Mouse (Mus musculus) neural tube, embryonic 15.5 days (tissue): Measurements from ENCODE around the gene Pyy. TPM values are rescaled to one million over a fixed set of nuclear protein-coding genes. Genes with fewer than 3 reads are reported as not detected.
A peak's percentile ranks its signal among the peaks of the same experiment; 100 is the strongest.

Source experiments
- ATAC-seq: fragments of 200-750 bp; cut with Nextera tagmentation; 2 replicates; pipeline ENCODE4 v1.8.0; 2017; ENCODE audit warnings: mild to moderate bottlenecking, moderate TSS enrichment, moderate library complexity; ENCODE audit not compliant: low FRiP score
- H3K27ac ChIP-seq: fragments of 300-500 bp; sonication (generic); replicated peaks from 2 replicates; pipeline ENCODE4 v1.5.1; 2015; ENCODE audit warnings: mild to moderate bottlenecking, inconsistent platforms
- H3K27me3 ChIP-seq: fragments of 300-500 bp; sonication (generic); replicated peaks from 2 replicates; pipeline ENCODE4 v1.6.1; 2015; ENCODE audit warnings: inconsistent platforms
- H3K36me3 ChIP-seq: fragments of 300-500 bp; sonication (generic); 2 replicates; pipeline ENCODE4 v1.6.1; 2015; ENCODE audit warnings: inconsistent platforms
- H3K4me1 ChIP-seq: fragments of 300-500 bp; sonication (generic); 2 replicates; pipeline ENCODE4 v1.6.1; 2015; ENCODE audit warnings: inconsistent platforms
- H3K4me2 ChIP-seq: fragments of 300-500 bp; sonication (generic); 2 replicates; pipeline ENCODE4 v1.6.1; 2015; ENCODE audit warnings: inconsistent platforms, mild to moderate bottlenecking, moderate library complexity
- H3K4me3 ChIP-seq: fragments of 300-500 bp; sonication (generic); replicated peaks from 2 replicates; pipeline ENCODE4 v1.5.1; 2015; ENCODE audit warnings: mild to moderate bottlenecking, inconsistent platforms
- H3K9ac ChIP-seq: fragments of 300-500 bp; sonication (generic); replicated peaks from 2 replicates; pipeline ENCODE4 v1.6.1; 2015; ENCODE audit warnings: mild to moderate bottlenecking, inconsistent platforms
- H3K9me3 ChIP-seq: fragments of 300-500 bp; sonication (generic); replicated peaks from 2 replicates; pipeline ENCODE4 v1.6.1; 2016; ENCODE audit warnings: inconsistent platforms
- WGBS: fragments of 180-500 bp; shearing (Covaris S2); methylation state at CpG from one replicate; pipeline ENCODE4 v1.1.7; 2015; ENCODE audit warnings: mixed read lengths; 5-methylcytosine and 5-hydroxymethylcytosine counted together
- polyA plus RNA-seq: library from polyadenylated mRNA; unstranded; fragments of >200 nt; fragmentation: Nextera tagmentation; extraction: Ambion mirVana; gene quantifications from 2 replicates; pipeline ENCODE4 v1.2.1, GENCODE M21; 2015

Gene Pyy
- polyA plus RNA-seq, 1 experiment from 2014 or later, result 7.8 TPM

DNA sequence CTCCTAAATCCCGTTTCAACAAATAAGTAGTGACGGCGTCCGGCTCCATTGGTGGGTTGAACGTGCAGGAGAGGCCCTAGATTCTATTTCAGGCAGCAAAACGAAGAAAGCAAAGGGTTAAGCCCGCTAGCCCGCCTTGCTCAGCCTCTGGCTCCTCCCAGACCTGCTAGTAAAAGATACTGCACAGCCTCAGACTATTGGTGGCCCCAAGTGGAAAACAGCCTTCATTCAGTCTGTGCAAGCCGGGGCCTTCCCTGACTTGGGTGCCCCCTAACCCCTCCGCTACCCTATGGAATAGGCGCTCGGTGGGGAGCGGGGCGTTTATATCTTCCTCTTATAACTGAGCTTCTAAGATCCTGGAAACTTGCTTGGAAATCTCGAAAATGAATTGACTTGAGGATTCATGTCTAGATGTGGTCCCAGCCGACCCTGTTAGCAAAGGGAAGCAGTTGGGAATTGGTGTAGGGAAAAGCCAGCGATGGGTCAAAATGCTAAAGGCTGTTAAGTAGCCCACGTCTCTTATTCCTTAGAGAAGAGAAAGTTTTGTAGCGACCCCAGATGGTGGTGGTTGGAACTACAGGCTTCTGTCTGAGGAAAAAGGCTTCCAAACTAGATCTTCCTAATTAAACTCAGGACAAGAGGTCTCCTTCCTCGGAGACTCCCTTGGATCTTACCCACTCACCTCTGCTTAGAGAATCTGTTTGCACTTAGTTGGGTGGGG is 18.4 kb downstream of the Pyy start:
- peak overlapping the region; percentile 80 for H3K4me3 ChIP-seq
- H3K4me2 ChIP-seq, result peak overlapping the region; percentile 85
- H3K4me1 ChIP-seq, result peaks cover 26% of the 10 kb centered on the region
- H3K36me3 ChIP-seq, result peaks cover 7% of the 10 kb centered on the region; the same call in 1 of the 2 replicates
- H3K9me3 ChIP-seq, result no peaks in the 10 kb centered on the region
- under 1% methylated on average over 20 of the region's 20 CpGs for WGBS
- ATAC-seq, result peak; percentile 54
- peak overlapping the region; percentile 82 for H3K9ac ChIP-seq
- peak overlapping the region; percentile 97 for H3K27ac ChIP-seq
- no peaks in the 10 kb centered on the region for H3K27me3 ChIP-seq

DNA sequence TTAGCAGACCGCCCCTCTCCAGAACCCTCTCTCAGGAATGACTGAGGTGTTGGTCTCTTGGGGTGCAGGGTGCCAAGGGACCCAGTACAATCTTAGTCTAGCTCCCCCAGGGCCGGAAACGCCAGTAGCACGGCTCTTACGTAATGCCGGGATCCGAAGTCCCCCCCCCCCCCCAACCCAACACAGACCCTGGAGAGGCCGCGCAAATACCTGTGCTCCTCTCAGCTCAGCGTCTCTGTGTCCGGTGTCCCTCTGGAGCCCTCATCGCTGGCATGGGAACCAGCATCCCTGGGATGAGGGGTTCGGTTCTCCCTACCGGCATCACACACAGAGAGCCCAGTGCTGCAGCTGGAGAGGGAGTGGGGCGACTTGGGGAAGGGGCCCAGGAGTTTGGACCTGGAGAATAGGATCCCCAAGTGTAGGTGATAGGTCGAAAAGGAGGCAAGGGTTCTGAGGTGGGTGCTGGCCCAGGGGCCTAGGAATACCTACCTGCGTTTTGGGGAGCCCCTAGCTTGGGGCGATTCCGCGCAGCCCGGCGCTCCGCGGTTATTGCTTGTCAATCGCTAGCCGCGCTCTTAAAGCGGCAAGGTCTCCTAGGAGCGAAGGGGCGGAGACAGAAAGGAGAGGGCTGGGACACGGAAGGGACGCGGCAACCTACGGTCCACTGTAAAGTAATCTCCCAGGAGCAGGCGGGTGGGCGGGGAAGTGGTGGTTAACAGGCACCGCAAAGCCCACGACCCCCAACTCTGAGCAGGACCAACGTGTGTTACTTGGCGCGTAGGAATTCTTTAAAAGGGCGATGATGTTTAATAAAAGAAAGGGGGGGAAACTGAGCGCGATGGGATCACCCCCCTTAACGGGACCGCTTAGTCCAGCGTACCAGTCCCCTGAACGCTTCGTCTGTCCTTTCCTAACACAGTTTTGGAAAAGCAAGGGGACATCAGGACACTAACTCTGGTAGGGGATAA is 19.4 kb downstream of the Pyy start, which contains the start of gene Mpp2:
Gene Mpp2 (minus strand): TSS at position 585 of the 968 bp plus-strand sequence.
- Histone ChIP-seq H3K4me3 (peak within 1 kb of the TSS; percentile 80), H3K9me3 (no peaks in the 10 kb centered on the region), H3K36me3 (peaks cover 7% of the 10 kb centered on the region; the same call in 1 of the 2 replicates), H3K27me3 (no peaks in the 10 kb centered on the region), H3K4me2 (peak within 1 kb of the TSS; percentile 85), H3K4me1 (peaks cover 32% of the 10 kb centered on the region), H3K27ac (peak within 1 kb of the TSS; percentile 97), H3K9ac (peak within 1 kb of the TSS; percentile 82)
- under 1% methylated on average over 49 of the region's 49 CpGs for WGBS
- peak; percentile 62 for ATAC-seq

DNA sequence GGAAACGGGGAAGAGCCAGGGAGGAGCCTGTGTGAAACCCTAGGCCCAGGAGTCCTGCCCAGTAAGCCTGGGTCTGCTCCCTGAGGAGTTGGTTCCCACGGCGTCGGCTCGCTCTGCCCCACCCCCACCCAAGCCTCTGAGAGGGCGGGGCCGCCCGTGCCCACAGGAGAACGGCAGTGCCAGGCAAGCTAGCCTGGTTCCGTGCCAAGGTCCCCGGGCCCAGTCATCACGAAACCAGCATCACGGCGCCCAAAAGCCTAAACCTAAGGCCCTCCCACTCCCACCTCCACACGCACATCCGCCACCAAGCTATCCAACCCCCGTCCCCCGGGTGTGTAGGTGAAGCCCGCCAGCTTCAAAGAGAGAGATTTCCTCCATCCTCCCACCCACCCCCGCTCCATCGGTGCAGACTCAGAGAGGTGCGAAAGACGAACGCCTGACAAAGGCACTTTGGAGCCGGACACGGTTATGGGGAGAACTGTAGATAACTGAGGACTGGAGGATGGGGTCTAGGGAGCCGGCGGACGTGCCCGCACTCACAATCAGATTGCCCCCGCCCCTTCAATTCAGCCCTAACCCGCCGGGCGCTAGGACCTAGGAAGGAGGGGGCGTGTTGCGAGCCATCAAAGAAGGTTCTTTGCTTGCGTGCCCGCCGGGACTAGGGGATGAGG is 20.4 kb downstream of the Pyy start:
- H3K4me2 ChIP-seq, result peak overlapping the region; percentile 85

DNA sequence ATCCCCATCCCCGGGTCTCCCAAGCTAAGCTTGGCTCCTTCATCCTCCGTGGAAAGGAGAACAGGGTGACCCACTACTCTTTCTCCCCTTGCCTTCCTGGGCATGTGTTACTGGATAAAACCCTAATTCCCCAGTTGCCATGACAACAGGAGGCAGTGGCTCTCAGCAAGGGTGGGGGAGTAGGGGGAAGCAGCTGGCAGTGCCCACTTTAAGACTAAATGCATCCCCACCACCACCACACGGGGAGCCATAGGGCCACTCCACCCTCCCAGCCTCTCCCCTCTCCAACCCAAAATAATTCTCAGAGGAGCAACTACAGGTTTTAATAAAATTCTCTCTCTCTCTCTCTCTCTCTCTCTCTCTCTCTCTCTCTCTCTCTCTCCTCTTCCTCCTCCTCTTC is 21.3 kb downstream of the Pyy start:
- peaks cover 7% of the 10 kb centered on the region; the same call in 1 of the 2 replicates for H3K36me3 ChIP-seq
- H3K4me1 ChIP-seq, result peaks cover 50% of the 10 kb centered on the region

More for the DNA sequence above, 20.4 kb downstream of the Pyy start:
- WGBS, result under 1% methylated on average over 38 of the region's 39 CpGs
- peak overlapping the region; percentile 80 for H3K4me3 ChIP-seq
- peak overlapping the region; percentile 82 for H3K9ac ChIP-seq
- H3K4me1 ChIP-seq, result peaks cover 41% of the 10 kb centered on the region
- peak; percentile 86 for ATAC-seq
- peaks cover 7% of the 10 kb centered on the region; the same call in 1 of the 2 replicates for H3K36me3 ChIP-seq
- H3K27ac ChIP-seq, result peak overlapping the region; percentile 97
- H3K27me3 ChIP-seq, result no peaks in the 10 kb centered on the region
- no peaks in the 10 kb centered on the region for H3K9me3 ChIP-seq

DNA sequence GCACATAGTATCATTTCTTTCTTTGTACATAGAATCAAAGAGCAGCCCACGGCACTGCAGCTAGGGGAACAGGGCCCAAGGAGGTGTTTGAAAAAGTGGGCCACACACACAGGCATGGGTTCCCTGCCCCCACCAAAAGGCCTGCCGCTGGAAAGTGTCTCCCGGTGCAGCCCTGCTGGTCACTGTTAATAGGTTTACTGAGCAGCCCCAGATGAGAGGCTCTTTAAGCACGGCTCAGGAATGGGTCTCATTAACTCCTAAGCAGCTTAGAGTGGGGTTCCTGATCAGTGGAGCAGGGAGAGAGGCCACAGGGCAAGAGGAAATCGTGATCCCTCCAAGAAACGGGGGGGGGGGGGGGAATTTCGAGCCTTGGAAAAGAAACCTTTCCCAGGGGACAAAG is 23.5 kb downstream of the Pyy start:
- Histone ChIP-seq H3K36me3 (peaks cover 16% of the 10 kb centered on the region), H3K4me1 (peaks cover 46% of the 10 kb centered on the region), H3K27ac (no peak overlapping the region), H3K9ac (no peak overlapping the region), H3K27me3 (no peaks in the 10 kb centered on the region), H3K9me3 (no peaks in the 10 kb centered on the region), H3K4me3 (no peak overlapping the region), H3K4me2 (no peak overlapping the region)
- 64% methylated on average over 7 of the region's 7 CpGs for WGBS
- ATAC-seq, result no peak

More for the DNA sequence above, 21.3 kb downstream of the Pyy start:
- Histone ChIP-seq H3K4me3 (peak overlapping the region; percentile 80), H3K27ac (peak overlapping the region; percentile 97), H3K9me3 (no peaks in the 10 kb centered on the region), H3K27me3 (no peaks in the 10 kb centered on the region), H3K9ac (peak overlapping the region; percentile 82), H3K4me2 (peak overlapping the region; percentile 85)
- ATAC-seq, result no peak
- 3% methylated on average over 3 of the region's 3 CpGs for WGBS

DNA sequence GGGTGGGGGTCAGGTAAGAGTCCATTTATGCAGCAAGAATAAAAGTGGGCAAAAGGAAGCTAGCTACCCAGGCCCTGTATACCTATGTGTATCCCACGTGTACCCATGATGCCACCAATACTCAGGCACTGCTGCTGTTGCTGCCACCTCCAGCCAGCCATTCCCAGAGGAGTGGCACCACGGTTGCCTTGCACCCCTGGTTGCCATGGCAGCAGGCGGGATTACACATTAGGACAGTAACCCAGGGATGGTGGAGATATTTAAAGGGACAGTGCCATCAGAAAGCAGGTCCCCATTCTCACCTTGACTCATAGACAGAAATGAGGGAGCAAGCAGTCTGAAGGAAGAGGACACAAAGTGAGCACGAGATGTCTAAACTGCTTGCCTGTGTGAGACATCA is 24.4 kb downstream of the Pyy start:
- Histone ChIP-seq H3K4me3 (no peak overlapping the region), H3K9ac (no peak overlapping the region), H3K9me3 (no peaks in the 10 kb centered on the region), H3K4me2 (peak overlapping the region; percentile 91; the same call in 1 of the 2 replicates), H3K27me3 (no peaks in the 10 kb centered on the region), H3K36me3 (peaks cover 25% of the 10 kb centered on the region), H3K27ac (0 out of 2 replicates have a peak overlapping the region, but pooled peaks have one; percentile 52), H3K4me1 (peaks cover 42% of the 10 kb centered on the region)
- 35% methylated on average over 4 of the region's 4 CpGs for WGBS
- no peak for ATAC-seq

DNA sequence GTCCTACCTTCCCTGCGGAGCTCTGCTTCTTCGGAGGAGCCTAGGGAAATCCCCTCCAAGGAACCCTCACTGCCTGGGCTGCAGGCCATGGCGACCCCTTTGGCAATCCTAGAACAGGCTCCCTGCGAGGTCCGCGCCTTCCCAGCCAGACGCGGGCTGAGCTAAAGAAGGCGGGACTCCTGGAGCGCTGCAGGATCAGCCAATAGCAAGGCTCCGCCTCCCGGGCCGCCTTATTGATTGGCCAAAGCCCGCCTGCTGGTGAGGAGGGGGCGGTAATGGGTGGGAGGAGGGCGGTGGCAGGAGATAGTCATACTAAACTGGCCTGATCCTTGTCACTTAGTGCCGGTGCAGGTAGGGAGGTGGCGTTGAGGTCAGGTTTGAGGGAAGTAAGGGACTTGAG is 25.3 kb downstream of the Pyy start:
- H3K27me3 ChIP-seq, result no peaks in the 10 kb centered on the region
- H3K4me3 ChIP-seq, result peak overlapping the region; percentile 47
- H3K27ac ChIP-seq, result no peak overlapping the region; the same call in 1 of the 2 replicates
- H3K9me3 ChIP-seq, result no peaks in the 10 kb centered on the region
- peak; percentile 82 for ATAC-seq
- peak overlapping the region; percentile 91 for H3K4me2 ChIP-seq
- H3K4me1 ChIP-seq, result peaks cover 42% of the 10 kb centered on the region
- 0% methylated on average over 18 of the region's 18 CpGs for WGBS
- H3K9ac ChIP-seq, result peak overlapping the region; percentile 64
- peaks cover 32% of the 10 kb centered on the region for H3K36me3 ChIP-seq

DNA sequence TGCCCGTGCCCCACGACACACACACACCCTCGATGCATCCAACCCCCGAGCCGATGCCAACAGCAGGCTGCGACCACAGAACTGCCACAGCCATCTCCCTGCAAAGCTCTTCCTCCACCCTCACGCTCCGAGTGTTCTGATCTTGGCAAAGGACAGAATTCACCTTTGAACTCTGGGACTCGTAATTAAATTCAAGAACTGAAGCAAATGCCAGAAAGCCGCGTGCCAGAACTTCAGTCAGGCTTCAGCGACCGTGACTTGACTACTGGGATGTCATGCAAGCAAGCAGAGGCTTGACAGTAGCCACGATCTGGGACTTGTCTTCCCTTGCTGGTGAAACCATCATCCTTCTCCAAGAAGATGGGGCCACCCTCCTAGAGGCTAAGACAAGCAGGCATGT is 33.9 kb downstream of the Pyy start:
- 77% methylated on average over 14 of the region's 14 CpGs for WGBS
- Histone ChIP-seq H3K4me3 (no peak overlapping the region), H3K36me3 (peaks cover 33% of the 10 kb centered on the region), H3K27me3 (no peaks in the 10 kb centered on the region), H3K4me2 (no peak overlapping the region), H3K4me1 (peaks cover 14% of the 10 kb centered on the region), H3K27ac (no peak overlapping the region), H3K9me3 (no peaks in the 10 kb centered on the region), H3K9ac (no peak overlapping the region)
- ATAC-seq, result no peak

DNA sequence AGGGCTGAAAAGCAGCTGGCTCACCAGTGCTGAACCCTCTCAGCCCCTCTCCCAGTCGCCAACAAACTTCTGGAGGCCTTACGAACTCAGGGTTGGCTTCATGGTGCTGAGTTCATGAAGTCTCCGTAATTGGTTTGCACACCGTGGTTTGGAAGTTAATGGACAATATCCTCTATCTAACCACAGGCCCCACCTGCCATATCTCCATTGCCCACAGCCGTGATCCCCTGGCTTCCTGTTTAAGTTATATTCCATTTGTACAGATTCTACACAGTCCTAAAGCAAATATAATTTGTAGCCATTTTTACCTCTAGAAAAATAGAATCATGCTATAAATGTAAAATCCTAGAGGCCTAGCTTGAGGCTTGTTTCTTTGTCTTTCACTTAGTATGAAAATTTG is 34.9 kb downstream of the Pyy start:
- Histone ChIP-seq H3K9me3 (no peaks in the 10 kb centered on the region), H3K27ac (no peak overlapping the region), H3K9ac (no peak overlapping the region), H3K4me3 (no peak overlapping the region), H3K27me3 (no peaks in the 10 kb centered on the region), H3K36me3 (peaks cover 24% of the 10 kb centered on the region), H3K4me1 (peaks cover 15% of the 10 kb centered on the region), H3K4me2 (no peak overlapping the region)
- 84% methylated on average over 5 of the region's 5 CpGs for WGBS
- no peak for ATAC-seq

DNA sequence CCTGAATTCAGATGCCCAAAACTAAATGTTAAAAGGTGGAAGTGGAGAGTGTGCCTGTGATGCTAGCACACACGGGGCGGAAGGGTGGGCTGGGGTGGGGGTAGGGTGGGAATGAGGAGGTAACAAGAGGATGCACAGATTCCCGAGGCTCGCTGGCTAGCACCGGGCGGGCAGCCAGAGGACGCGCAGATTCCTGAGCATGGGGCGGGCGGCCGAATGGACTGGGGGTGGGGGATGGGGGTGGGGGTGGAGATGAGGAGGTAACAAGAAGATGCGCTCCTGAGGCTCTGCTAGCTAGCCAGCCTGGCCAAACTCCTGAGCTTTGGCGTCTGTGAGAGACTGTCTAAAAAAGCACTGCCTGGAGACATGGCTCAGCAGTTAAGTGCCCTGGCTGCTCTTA is 37.2 kb downstream of the Pyy start:
- Histone ChIP-seq H3K27ac (no peak overlapping the region), H3K9ac (no peak overlapping the region), H3K27me3 (no peaks in the 10 kb centered on the region), H3K4me2 (peak overlapping the region; percentile 20; the same call in 1 of the 2 replicates), H3K4me3 (no peak overlapping the region), H3K36me3 (peaks cover 12% of the 10 kb centered on the region; the same call in 1 of the 2 replicates), H3K4me1 (peaks cover 20% of the 10 kb centered on the region), H3K9me3 (no peaks in the 10 kb centered on the region)
- no peak for ATAC-seq
- 2% methylated on average over 13 of the region's 13 CpGs for WGBS

DNA sequence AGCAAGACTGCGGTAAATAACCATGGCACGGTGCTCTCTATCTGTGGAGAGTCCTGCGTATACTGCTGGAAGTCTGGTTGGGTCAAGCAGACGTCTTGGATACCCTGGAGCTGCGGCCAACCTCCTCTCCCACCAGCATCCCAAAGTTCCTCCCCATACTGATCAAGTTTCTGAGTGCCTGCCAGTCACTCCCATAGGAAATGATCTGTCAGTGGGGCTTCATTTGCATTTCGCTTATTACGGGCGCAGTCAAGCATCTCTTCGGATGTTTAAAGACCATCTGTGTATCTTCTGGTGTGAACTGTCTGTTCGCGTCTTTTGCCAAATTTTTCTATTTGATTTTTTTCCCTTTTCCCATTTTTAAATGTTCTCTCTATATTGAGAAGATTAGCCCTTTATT is 38.0 kb downstream of the Pyy start:
- Histone ChIP-seq H3K36me3 (0 out of 2 replicates have a peak, but pooled peaks cover 4% of the 10 kb centered on the region), H3K27me3 (no peaks in the 10 kb centered on the region), H3K4me1 (peaks cover 20% of the 10 kb centered on the region), H3K4me3 (no peak overlapping the region), H3K9ac (no peak overlapping the region), H3K4me2 (no peak overlapping the region), H3K27ac (no peak overlapping the region), H3K9me3 (no peaks in the 10 kb centered on the region)
- no peak for ATAC-seq
- WGBS, result 51% methylated on average over 11 of the region's 11 CpGs
